Mouse (Mus musculus): ENCODE measurements around the gene Nid2.

The Nid2 gene

GRCm38 (mm10) chr14:19746232-19746631, 4.8 kb upstream of the Nid2 start:
- DNase-seq (ENCODE audit: low read depth) = no peak

GRCm38 (mm10) chr14:19746731-19747130, 4.3 kb upstream of the Nid2 start:
- DNase-seq (ENCODE audit: low read depth) = no peak

- no peak for DNase-seq (ENCODE audit: low read depth)
Measured at GRCm38 (mm10) chr14:19749743-19750142, 1.3 kb upstream of the Nid2 start.

GRCm38 (mm10) chr14:19750411-19751024, 547 bp upstream of the Nid2 start:
- DNase-seq (ENCODE audit: low read depth) = no peak

- DNase-seq (ENCODE audit: low read depth) = no peak
Measured at GRCm38 (mm10) chr14:19752276-19752675, 1.2 kb downstream of the Nid2 start.

GRCm38 (mm10) chr14:19759277-19760193, 8.5 kb downstream of the Nid2 start:
- no peak for DNase-seq (ENCODE audit: low read depth)

- no peak for DNase-seq (ENCODE audit: low read depth)
Measured at GRCm38 (mm10) chr14:19760721-19761120, 9.7 kb downstream of the Nid2 start.

- no peak for DNase-seq (ENCODE audit: low read depth)
Measured at GRCm38 (mm10) chr14:19762014-19762413, 10.9 kb downstream of the Nid2 start.

GRCm38 (mm10) chr14:19763527-19763926, 12.5 kb downstream of the Nid2 start:
- DNase-seq (ENCODE audit: low read depth) = no peak

- no peak for DNase-seq (ENCODE audit: low read depth)
Measured at GRCm38 (mm10) chr14:19764331-19764730, 13.3 kb downstream of the Nid2 start.

- no peak for DNase-seq (ENCODE audit: low read depth)
Measured at GRCm38 (mm10) chr14:19765539-19766379, 14.7 kb downstream of the Nid2 start.

GRCm38 (mm10) chr14:19766380-19766649, 15.2 kb downstream of the Nid2 start:
- no peak for DNase-seq (ENCODE audit: low read depth)

GRCm38 (mm10) chr14:19768648-19769047, 17.6 kb downstream of the Nid2 start:
- DNase-seq (ENCODE audit: low read depth) = no peak

GRCm38 (mm10) chr14:19769441-19770200, 18.6 kb downstream of the Nid2 start:
- DNase-seq (ENCODE audit: low read depth) = no peak

GRCm38 (mm10) chr14:19771173-19771572, 20.1 kb downstream of the Nid2 start:
- DNase-seq (ENCODE audit: low read depth) = no peak

GRCm38 (mm10) chr14:19774036-19774628, 23.1 kb downstream of the Nid2 start:
- no peak for DNase-seq (ENCODE audit: low read depth)

GRCm38 (mm10) chr14:19775491-19775890, 24.4 kb downstream of the Nid2 start:
- no peak for DNase-seq (ENCODE audit: low read depth)

- DNase-seq (ENCODE audit: low read depth) = no peak
Measured at GRCm38 (mm10) chr14:19776179-19776578, 25.1 kb downstream of the Nid2 start.

GRCm38 (mm10) chr14:19776890-19777289, 25.8 kb downstream of the Nid2 start:
- DNase-seq (ENCODE audit: low read depth) = no peak

GRCm38 (mm10) chr14:19777365-19777764, 26.3 kb downstream of the Nid2 start:
- no peak for DNase-seq (ENCODE audit: low read depth)

GRCm38 (mm10) chr14:19777945-19778344, 26.9 kb downstream of the Nid2 start:
- no peak for DNase-seq (ENCODE audit: low read depth)

All from c-Kit-positive CD71-positive TER-119-negative erythroid progenitor cells, embryonic 14.5 days (primary cell).